Mouse (Mus musculus): Measurements from ENCODE around the gene Defb19. TPM values are rescaled to one million over a fixed set of nuclear protein-coding genes. Genes with fewer than 3 reads are reported as not detected.

The Defb19 gene
- polyA plus RNA-seq, 1 experiment from 2014 or later = not detected

GRCm38 (mm10) chr2:152569881-152570280, 10.2 kb downstream of the Defb19 start:
- Histone ChIP-seq H3K4me2 (ENCODE audit: low read depth, low read length) (no peak overlapping the region), H3K4me3 (ENCODE audit: low read length) (no peak overlapping the region), H3K9ac (ENCODE audit: low read depth, low read length) (no peak overlapping the region), H3K27me3 (replicated peaks; ENCODE audit: control insufficient read depth, insufficient read depth, low read length) (no peaks in the 10 kb centered on the region; the same call in 1 of the 2 replicates), H3K36me3 (ENCODE audit: control insufficient read depth, insufficient read depth, low read length) (no peaks in the 10 kb centered on the region), H3K9me3 (ENCODE audit: control insufficient read depth, low read length) (no peaks in the 10 kb centered on the region), H3K27ac (ENCODE audit: low read length) (no peak overlapping the region), H3K4me1 (ENCODE audit: control insufficient read depth, insufficient read depth, low read length) (no peaks in the 10 kb centered on the region)
- ATAC-seq = no peak
- WGBS = 72% methylated on average over 4 of the region's 4 CpGs

GRCm38 (mm10) chr2:152569038-152569437, 11.1 kb downstream of the Defb19 start, which contains the start of gene Gm17416:
TSS of gene Gm17416 (plus strand) at chr2:152569338.
- no peak within 1 kb of the TSS for H3K4me2 ChIP-seq (ENCODE audit: low read depth, low read length)
- 88% methylated on average over 5 of the region's 5 CpGs for WGBS
- no peak within 1 kb of the TSS for H3K27ac ChIP-seq (ENCODE audit: low read length)
- no peak within 1 kb of the TSS for H3K4me3 ChIP-seq (ENCODE audit: low read length)
- H3K4me1 ChIP-seq (ENCODE audit: control insufficient read depth, insufficient read depth, low read length) = no peaks in the 10 kb centered on the region
- no peak for ATAC-seq
- no peaks in the 10 kb centered on the region for H3K36me3 ChIP-seq (ENCODE audit: control insufficient read depth, insufficient read depth, low read length)
- H3K9ac ChIP-seq (ENCODE audit: low read depth, low read length) = no peak within 1 kb of the TSS
- no peaks in the 10 kb centered on the region; the same call in 1 of the 2 replicates for H3K27me3 ChIP-seq (replicated peaks; ENCODE audit: control insufficient read depth, insufficient read depth, low read length)
- no peaks in the 10 kb centered on the region for H3K9me3 ChIP-seq (ENCODE audit: control insufficient read depth, low read length)

GRCm38 (mm10) chr2:152556655-152557054, 23.5 kb downstream of the Defb19 start:
- Histone ChIP-seq H3K9me3 (ENCODE audit: control insufficient read depth, low read length) (no peaks in the 10 kb centered on the region), H3K27ac (ENCODE audit: low read length) (no peak overlapping the region), H3K36me3 (ENCODE audit: control insufficient read depth, insufficient read depth, low read length) (no peaks in the 10 kb centered on the region), H3K27me3 (replicated peaks; ENCODE audit: control insufficient read depth, insufficient read depth, low read length) (no peaks in the 10 kb centered on the region), H3K9ac (ENCODE audit: low read depth, low read length) (no peak overlapping the region), H3K4me3 (ENCODE audit: low read length) (no peak overlapping the region), H3K4me1 (ENCODE audit: control insufficient read depth, insufficient read depth, low read length) (no peaks in the 10 kb centered on the region), H3K4me2 (ENCODE audit: low read depth, low read length) (no peak overlapping the region)
- WGBS = 87% methylated on average over 7 of the region's 7 CpGs
- ATAC-seq = no peak

- Histone ChIP-seq H3K4me1 (ENCODE audit: control insufficient read depth, insufficient read depth, low read length) (no peaks in the 10 kb centered on the region), H3K9me3 (ENCODE audit: control insufficient read depth, low read length) (no peaks in the 10 kb centered on the region), H3K9ac (ENCODE audit: low read depth, low read length) (no peak overlapping the region), H3K27me3 (replicated peaks; ENCODE audit: control insufficient read depth, insufficient read depth, low read length) (no peaks in the 10 kb centered on the region), H3K27ac (ENCODE audit: low read length) (no peak overlapping the region), H3K4me3 (ENCODE audit: low read length) (no peak overlapping the region), H3K36me3 (ENCODE audit: control insufficient read depth, insufficient read depth, low read length) (no peaks in the 10 kb centered on the region), H3K4me2 (ENCODE audit: low read depth, low read length) (peak overlapping the region; percentile 1; the same call in 1 of the 2 replicates)
- 10% methylated on average over 16 of the region's 16 CpGs for WGBS
- ATAC-seq = 0 out of 2 replicates have a peak, but pooled peaks have one; percentile 48
Measured at GRCm38 (mm10) chr2:152553774-152554423, 26.2 kb downstream of the Defb19 start.

- Histone ChIP-seq H3K4me3 (ENCODE audit: low read length) (no peak overlapping the region), H3K9me3 (ENCODE audit: control insufficient read depth, low read length) (no peaks in the 10 kb centered on the region), H3K4me2 (ENCODE audit: low read depth, low read length) (no peak overlapping the region), H3K27me3 (replicated peaks; ENCODE audit: control insufficient read depth, insufficient read depth, low read length) (no peaks in the 10 kb centered on the region), H3K9ac (ENCODE audit: low read depth, low read length) (no peak overlapping the region), H3K36me3 (ENCODE audit: control insufficient read depth, insufficient read depth, low read length) (no peaks in the 10 kb centered on the region), H3K4me1 (ENCODE audit: control insufficient read depth, insufficient read depth, low read length) (no peaks in the 10 kb centered on the region), H3K27ac (ENCODE audit: low read length) (no peak overlapping the region)
- no peak for ATAC-seq
- WGBS = 59% methylated on average over 5 of the region's 5 CpGs
Measured at GRCm38 (mm10) chr2:152548124-152548523, 32.0 kb downstream of the Defb19 start.

- H3K27me3 ChIP-seq (replicated peaks; ENCODE audit: control insufficient read depth, insufficient read depth, low read length) = no peaks in the 10 kb centered on the region
- 15% methylated on average over 4 of the region's 4 CpGs for WGBS
- H3K4me3 ChIP-seq (ENCODE audit: low read length) = no peak overlapping the region
- no peak overlapping the region for H3K27ac ChIP-seq (ENCODE audit: low read length)
- H3K36me3 ChIP-seq (ENCODE audit: control insufficient read depth, insufficient read depth, low read length) = no peaks in the 10 kb centered on the region
- no peak overlapping the region for H3K9ac ChIP-seq (ENCODE audit: low read depth, low read length)
- no peaks in the 10 kb centered on the region for H3K9me3 ChIP-seq (ENCODE audit: control insufficient read depth, low read length)
- no peak overlapping the region for H3K4me2 ChIP-seq (ENCODE audit: low read depth, low read length)
- peak; percentile 94 for ATAC-seq
- H3K4me1 ChIP-seq (ENCODE audit: control insufficient read depth, insufficient read depth, low read length) = no peaks in the 10 kb centered on the region
Measured at GRCm38 (mm10) chr2:152544691-152545090, 35.4 kb downstream of the Defb19 start.

GRCm38 (mm10) chr2:152543478-152543877, 36.6 kb downstream of the Defb19 start:
- Histone ChIP-seq H3K4me1 (ENCODE audit: control insufficient read depth, insufficient read depth, low read length) (no peaks in the 10 kb centered on the region), H3K27me3 (replicated peaks; ENCODE audit: control insufficient read depth, insufficient read depth, low read length) (no peaks in the 10 kb centered on the region), H3K4me3 (ENCODE audit: low read length) (no peak overlapping the region), H3K9me3 (ENCODE audit: control insufficient read depth, low read length) (no peaks in the 10 kb centered on the region), H3K27ac (ENCODE audit: low read length) (0 out of 2 replicates have a peak overlapping the region, but pooled peaks have one; percentile 3), H3K4me2 (ENCODE audit: low read depth, low read length) (no peak overlapping the region), H3K9ac (ENCODE audit: low read depth, low read length) (no peak overlapping the region), H3K36me3 (ENCODE audit: control insufficient read depth, insufficient read depth, low read length) (no peaks in the 10 kb centered on the region)
- 59% methylated on average over 4 of the region's 4 CpGs for WGBS
- peak; percentile 44 for ATAC-seq

- Histone ChIP-seq H3K9me3 (ENCODE audit: control insufficient read depth, low read length) (no peaks in the 10 kb centered on the region), H3K36me3 (ENCODE audit: control insufficient read depth, insufficient read depth, low read length) (no peaks in the 10 kb centered on the region), H3K4me2 (ENCODE audit: low read depth, low read length) (no peak overlapping the region), H3K27me3 (replicated peaks; ENCODE audit: control insufficient read depth, insufficient read depth, low read length) (no peaks in the 10 kb centered on the region), H3K4me3 (ENCODE audit: low read length) (no peak overlapping the region), H3K4me1 (ENCODE audit: control insufficient read depth, insufficient read depth, low read length) (no peaks in the 10 kb centered on the region), H3K27ac (ENCODE audit: low read length) (no peak overlapping the region), H3K9ac (ENCODE audit: low read depth, low read length) (no peak overlapping the region)
- WGBS = 73% methylated on average over 2 of the region's 2 CpGs
- ATAC-seq = no peak
Measured at GRCm38 (mm10) chr2:152542897-152543296, 37.2 kb downstream of the Defb19 start.

GRCm38 (mm10) chr2:152541979-152542378, 38.1 kb downstream of the Defb19 start:
- Histone ChIP-seq H3K9me3 (ENCODE audit: control insufficient read depth, low read length) (no peaks in the 10 kb centered on the region), H3K4me2 (ENCODE audit: low read depth, low read length) (no peak overlapping the region), H3K4me1 (ENCODE audit: control insufficient read depth, insufficient read depth, low read length) (no peaks in the 10 kb centered on the region), H3K9ac (ENCODE audit: low read depth, low read length) (no peak overlapping the region), H3K27ac (ENCODE audit: low read length) (no peak overlapping the region), H3K36me3 (ENCODE audit: control insufficient read depth, insufficient read depth, low read length) (no peaks in the 10 kb centered on the region), H3K4me3 (ENCODE audit: low read length) (no peak overlapping the region), H3K27me3 (replicated peaks; ENCODE audit: control insufficient read depth, insufficient read depth, low read length) (no peaks in the 10 kb centered on the region)
- WGBS = 77% methylated on average over 9 of the region's 9 CpGs
- no peak for ATAC-seq

All from intestine, embryonic 16.5 days (tissue).